Mouse (Mus musculus): ENCODE results near the gene Zfp239.
"Not testable (repeated sequence)": the region's sequence is repeated elsewhere in the genome, so short reads cannot be mapped to it uniquely, and the experiment has no call there.

Zfp239 gene

DNA sequence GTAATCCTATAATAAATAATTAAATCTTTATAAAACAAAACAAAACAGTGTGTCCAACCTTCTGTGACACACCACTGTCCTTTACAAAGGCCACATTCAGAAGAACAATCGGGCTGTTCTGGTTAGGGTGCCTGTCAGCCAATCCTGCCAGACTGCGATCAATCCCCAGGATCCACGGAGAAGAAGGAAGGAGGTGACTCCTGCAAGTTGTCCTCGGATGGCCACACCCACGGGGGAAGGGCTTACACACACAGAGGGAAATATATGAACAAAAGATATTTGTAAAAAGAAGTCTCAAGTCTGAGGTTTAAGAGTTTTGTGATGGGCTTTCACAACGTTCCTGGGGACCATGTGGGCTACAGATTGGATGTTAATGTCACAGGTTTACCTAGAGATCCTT, at the start of gene Zfp239:
Gene Zfp239, plus strand, starts transcription at position 253 of the 400 bp plus-strand sequence.
- DNase-seq (ENCODE audit: low read depth, low spot score), result no peak

DNA sequence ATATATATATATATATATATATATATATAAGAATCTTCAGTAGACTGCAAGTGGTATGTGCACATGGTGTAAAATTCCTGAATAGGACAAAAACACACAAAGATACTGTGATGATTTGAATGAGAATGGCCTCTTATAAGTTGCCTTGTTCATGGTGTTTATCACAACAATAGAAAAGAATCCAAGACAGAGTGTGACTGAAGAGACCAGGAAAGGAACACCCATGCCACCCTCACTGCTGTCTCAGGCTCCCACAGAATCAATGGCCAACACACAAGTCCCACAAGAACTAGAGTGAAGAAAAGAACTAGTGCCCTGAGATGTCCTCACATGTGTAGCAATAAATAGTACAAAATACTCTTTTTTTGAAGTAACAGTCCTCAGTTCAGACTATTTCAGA, 47.2 kb upstream of the Zfp239 start:
- no peak for DNase-seq (ENCODE audit: low read depth, low spot score)

DNA sequence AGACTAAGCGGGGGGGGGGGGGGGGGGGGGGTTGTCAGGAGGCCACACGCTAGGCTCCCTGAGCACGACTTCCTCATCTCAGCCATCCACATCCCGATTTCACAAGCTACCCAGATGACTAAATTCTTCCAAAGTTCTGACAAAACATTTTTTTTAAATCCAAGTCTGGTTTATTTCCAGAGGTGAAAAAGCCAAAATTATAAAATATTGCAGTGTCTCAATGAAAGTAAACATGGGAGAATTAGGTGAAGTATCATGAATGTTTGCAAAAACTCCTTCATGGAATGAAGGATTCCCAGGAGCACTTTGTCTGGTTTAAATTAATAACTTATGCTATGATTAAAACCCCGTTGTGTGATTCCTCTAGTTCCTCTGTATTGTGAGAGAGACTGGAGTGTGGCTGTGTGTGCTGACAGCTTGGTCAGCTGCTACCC, 44.8 kb upstream of the Zfp239 start:
- DNase-seq (ENCODE audit: low read depth, low spot score), result no peak

DNA sequence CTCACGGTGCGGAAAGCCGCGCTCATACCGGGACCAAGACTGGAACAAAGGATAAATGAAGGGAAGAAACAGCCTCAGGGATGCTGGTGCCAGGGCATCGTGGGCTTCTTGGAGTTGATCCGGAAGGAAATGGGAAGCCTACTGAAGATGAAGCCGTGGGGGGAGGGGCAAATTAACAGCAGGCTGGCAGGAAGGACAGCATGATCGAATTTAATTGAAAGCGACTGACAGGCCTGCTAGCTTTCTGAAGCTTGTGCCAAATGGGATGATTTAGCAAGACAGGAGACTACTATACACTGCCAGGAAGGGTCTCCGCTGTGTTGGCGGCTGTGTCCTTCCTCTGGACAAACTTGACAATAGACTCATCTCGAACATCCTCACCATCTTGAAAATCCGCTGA, 41.6 kb upstream of the Zfp239 start:
- no peak for DNase-seq (ENCODE audit: low read depth, low spot score)

DNA sequence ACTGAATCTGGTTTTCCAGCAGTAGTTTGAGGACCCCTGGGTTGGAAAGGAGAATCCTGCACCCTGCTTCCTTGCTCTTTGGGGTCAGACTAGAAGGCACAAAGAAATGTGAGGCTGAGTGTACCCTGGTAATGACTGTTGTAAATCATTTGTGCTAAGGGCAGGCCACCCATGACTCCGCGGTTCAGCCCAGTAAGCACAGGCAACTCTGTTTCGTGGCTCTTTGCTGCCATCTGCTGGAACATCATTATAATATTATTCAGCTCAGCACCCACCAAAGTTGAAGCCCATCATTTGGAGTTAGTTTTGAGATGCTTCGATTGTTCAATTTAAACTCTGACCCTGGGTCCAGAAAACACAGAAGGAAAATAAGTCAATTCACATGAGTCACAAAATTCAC, 36.5 kb upstream of the Zfp239 start:
- peak; percentile 86 for DNase-seq (ENCODE audit: low read depth, low spot score)

DNA sequence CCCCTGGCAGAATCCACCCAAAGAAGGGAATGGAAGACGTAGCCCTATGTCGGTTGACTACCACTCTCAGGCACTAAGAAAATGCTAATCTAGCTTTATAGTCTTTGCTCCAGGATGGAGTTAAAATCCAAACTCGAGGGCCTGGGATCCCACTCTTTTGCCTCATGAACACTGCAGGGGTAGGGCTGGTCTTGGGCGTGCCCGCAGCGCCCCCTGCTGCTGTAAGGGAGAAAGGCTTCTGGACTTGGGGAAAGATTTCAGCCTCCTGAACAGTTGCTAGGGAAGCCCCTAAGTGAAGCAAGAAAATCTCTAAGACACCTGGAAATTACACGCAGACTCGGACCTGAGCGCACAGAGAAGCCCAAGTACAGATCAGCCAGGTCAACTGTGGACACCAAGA, 33.6 kb upstream of the Zfp239 start:
- peak; percentile 75 for DNase-seq (ENCODE audit: low read depth, low spot score)

DNA sequence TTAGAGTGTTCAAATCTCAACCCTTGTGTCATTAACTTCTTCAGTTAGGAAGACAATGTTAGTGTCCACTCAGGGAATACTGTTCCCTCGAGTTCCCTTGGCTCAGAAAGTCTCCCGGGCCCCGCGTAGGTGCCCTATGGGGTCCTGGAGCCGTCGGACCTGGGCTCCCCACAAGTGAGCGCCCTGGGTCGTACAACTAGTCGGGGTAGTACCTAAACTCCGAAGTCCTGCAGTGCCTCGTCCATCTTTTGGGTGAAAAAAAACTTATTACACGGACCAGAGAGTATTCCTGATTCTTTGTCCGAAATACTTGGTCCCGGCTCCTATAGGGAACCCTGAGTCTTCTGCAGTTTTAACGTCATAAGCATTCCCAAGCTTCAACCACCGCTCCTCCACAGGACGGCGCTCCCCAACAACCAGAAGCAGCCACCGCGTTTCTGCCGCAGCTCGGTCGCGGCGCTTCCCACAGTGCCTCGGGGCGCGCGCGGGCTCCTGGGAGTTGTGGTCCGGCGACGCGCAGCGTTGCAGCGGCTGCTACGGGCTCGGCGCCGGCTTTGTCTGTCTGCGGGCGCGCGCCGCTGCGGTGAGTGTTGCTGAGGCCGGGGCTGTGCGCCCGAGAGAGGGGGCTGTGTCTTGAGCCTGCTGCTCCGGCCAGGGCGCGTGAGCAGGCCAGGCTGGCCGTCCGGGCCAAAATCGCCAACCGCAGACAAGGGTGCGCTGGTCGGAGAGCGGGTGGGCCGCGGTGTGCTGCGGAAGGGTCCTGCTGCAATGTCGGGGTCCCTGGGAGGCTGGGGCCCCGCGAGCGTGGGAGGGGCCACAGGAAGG, 21.0 kb upstream of the Zfp239 start, which contains the start of gene Zfp637:
Gene Zfp637, plus strand, starts transcription at position 495 of the 825 bp plus-strand sequence.
- DNase-seq (ENCODE audit: low read depth, low spot score), result peak; percentile 91

DNA sequence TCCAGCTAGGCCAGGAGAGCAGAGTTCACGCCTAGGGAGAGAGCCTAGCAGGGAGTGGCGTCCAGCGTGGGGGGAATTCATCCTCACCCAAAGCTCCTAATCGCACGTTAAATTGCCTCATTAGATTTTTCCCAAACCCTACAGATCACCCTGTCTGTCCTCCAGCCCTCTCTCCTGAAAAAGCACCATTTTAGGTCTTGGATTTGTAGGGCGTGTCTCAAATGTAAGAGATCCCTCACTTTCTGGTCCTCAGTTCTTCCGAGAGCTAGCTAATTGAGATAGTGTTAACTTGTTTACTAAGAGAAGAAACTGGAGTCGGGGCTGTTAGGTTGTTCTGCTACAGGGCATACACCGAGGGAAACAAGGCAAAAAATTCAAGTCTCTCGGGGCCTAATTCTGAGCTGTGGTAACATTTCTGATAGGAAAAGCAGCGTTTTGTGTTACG, 20.4 kb upstream of the Zfp239 start:
- DNase-seq (ENCODE audit: low read depth, low spot score), result peak; percentile 30

DNA sequence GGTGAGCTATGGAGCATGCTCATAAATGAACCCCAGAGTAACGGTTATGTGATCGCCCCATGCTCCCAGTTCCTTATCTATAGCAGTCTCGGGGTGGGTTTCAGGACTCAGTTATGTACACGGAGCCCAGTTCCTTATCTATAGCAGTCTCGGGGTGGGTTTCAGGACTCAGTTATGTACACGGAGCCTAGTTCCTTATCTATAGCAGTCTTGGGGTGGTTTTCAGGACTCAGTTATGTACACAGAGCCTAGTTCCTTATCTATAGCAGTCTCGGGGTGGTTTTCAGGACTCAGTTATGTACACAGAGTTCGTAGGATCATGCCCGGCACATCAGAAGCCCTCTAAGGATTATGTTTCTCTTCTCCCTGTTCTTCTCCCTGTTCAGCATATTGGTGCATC, 17.3 kb upstream of the Zfp239 start:
- DNase-seq (ENCODE audit: low read depth, low spot score), result no peak

DNA sequence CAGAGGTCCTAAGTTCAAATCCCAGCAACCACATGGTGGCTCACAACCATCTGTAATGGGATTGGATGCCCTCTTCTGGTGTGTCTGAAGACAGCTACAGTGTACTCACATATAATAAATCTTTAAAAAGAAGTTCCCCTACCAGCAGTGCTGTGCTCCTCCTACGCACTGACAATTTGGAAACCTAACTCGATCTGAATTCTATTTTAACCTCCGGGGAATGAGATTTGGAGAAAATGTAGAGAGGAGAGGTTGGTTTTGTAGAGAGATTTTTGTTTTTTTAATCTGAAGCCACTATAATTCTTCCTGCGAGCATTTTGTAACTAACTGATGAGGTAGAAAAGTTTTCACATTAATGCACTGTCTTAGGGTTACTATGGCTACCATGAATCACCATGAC, 15.2 kb upstream of the Zfp239 start:
- DNase-seq (ENCODE audit: low read depth, low spot score), result not testable (repeated sequence)

DNA sequence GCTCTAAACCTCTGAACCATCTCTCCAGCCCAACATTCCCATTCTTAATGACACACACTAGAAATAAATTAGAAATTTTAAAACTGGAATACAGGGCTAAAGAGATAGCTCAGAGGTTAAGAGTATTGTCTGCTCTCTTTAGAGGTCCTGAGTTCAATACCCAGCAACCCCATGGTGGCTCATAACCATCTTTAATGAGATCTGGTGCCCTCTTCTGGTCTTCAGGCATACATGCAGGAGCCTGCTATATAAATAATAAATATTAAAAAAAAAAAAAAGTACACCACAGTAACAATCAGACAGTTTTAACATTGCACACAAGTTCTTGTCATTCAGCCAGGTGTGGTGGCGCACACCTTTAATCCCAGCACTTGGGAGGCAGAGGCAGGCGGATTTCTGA, 14.1 kb upstream of the Zfp239 start:
- DNase-seq (ENCODE audit: low read depth, low spot score), result no peak

DNA sequence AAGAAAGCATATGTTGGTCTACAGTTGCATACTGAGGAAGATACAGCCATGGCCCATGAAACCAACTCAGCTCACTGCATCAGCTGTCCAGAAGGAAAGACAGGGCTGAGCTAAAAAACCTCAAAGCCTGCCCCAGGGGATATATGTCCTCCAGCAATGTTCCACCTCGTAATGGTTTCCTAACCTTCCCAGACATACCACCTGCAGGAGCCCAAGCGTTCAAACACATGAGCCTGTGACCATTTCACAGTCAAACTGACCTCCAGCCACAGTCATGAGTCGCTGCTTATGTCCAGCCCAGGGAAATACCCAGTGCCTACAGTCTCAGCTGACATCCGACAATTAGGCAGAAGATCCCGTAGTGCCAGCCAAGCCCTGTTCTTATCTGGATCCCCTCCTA, 13.3 kb upstream of the Zfp239 start:
- DNase-seq (ENCODE audit: low read depth, low spot score), result no peak

DNA sequence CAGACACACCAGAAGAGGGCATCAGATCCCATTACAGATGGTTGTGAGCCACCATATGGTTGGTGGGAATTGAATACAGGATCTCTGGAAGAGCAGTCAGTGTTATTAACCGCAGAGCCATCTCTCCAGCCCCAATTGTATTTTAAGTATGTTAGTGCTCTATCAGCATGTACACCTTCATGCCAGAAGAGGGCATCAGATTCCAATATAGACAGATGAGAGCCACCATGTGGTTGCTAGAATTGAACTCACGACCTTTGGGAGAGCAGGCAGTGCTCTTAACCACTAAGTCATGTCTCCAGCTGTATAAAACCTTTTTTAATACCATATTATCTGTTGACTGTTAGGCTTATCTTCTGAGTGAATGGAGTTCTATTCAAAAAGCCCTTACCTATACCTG, 10.2 kb upstream of the Zfp239 start:
- no peak for DNase-seq (ENCODE audit: low read depth, low spot score)

DNA sequence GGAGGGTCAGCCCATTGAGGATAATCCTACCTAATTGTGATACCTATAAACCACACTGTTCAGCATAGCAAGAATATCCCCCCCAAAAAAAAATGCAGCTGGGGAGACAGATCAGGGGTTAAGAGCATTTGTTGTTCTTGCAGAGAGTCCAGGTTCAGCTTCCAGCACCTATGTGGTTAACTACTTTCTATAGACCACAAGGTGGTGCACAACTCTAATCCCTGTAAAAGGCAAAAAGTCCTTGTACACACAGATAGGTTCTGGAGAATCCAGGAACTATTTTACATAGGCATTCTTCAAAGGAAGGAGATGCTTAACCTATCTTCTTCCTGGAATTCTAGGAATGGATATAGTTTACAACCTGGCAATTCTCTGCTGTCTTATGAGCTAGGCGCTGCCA, 3.9 kb upstream of the Zfp239 start:
- DNase-seq (ENCODE audit: low read depth, low spot score), result no peak

DNA sequence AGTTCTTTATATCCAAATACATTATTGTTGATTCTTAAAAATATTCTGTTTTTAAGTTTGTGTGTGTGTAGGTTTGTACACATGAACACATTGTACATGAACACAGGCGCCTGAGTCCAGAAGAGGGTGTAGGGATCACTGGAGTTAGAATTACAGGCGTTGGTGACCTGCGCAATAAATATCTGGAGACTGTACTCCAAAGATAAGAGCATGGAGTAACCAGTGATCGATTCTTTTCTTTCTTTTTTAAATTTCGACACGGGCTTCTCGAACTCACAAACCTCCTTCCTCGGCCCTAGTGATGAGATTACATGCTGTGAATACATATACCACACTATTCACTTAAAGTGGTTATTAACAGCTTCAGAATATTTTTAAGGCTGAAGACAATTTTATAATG, 565 bp downstream of the Zfp239 start:
- no peak for DNase-seq (ENCODE audit: low read depth, low spot score)

DNA sequence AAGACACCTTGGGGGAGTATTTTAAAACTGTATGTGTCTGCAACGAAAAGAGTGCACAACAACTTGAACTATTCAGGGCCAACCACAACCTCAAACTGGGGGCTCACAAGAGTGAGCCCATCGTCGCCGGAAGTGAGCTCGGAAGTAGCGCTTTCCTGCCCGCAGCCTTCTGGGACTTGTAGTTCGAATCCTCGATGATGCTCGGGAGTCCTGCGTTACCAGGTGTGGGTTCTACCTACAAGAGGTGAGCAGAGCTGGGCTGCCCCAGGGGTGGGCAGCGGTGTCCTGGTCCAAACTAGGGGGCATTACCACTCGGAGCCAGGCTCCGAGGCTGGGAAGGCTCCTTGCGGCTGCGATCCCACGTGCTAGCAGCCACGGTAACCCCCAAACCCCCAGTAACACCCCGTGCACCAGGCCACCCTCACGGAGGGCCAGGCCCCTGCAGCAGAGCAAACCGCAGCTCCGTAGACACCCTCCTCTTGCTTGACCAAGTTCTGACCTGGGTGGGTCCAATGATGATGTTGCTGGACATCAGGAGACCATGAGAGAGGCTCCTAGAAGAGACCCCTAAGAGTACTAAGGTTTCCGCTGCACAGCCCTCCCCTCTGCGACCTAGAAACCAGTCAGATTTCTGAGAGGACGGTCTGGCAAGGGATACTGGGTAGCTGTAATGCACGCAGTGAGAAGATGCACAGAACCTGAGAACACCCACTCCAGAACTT, 1.2 kb downstream of the Zfp239 start:
- peak; percentile 67 for DNase-seq (ENCODE audit: low read depth, low spot score)

DNA sequence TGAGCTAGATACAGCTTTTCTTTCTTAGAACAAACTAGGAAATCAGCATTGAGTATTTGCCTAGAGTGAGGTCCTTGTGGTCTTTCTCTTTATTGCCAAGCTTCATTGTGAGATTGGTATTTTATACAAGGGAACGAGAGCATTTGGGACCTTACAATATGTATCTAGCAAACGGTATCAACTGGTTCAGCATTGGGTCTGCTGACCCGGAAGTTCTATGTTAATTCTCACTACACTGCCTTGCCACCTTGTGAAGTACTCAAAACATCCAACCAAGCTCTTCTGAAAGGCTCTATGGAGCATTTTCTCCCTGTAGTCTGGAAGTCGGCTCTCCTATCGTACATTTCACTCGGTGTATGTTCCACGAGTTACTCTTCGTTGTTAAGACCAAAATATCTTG, 1.9 kb downstream of the Zfp239 start:
- DNase-seq (ENCODE audit: low read depth, low spot score), result no peak

DNA sequence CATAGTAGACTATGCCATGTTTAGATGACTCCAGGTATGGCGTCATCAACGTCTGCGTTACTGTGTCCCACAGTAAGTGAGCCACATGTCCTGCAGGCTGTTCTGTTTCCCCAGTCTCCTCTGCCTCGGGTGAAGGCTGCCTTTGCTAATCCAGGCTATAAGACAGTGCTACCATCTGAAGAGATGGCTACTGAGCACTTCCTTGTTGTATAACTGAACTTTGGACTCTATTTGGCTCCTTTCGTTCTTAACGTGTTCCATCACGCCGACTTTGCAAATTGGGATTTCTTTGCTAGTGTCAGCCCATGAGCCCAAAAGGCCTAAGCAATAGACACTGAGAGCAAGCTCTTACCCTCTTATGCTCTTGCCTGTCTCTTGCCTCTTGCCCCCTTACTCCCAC, 6.3 kb downstream of the Zfp239 start:
- no peak for DNase-seq (ENCODE audit: low read depth, low spot score)

DNA sequence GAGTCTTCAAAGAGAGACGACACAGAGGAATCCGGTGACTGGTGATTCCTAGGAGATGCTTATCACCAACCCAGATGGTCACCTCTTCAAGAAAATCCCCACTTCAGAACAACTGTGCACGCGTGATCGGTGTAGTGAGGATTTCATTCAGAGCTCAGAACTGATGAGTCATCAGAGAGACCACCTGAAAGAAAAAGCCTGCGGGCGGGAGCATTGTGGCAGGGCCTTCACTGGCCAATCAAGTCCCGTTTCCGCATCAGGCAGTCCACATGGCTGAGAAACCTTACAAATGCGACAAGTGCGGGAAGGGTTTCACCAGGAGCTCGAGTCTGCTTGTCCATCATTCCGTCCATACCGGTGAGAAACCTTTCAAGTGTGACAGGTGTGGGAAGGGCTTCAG, 9.1 kb downstream of the Zfp239 start:
- no peak for DNase-seq (ENCODE audit: low read depth, low spot score)

DNA sequence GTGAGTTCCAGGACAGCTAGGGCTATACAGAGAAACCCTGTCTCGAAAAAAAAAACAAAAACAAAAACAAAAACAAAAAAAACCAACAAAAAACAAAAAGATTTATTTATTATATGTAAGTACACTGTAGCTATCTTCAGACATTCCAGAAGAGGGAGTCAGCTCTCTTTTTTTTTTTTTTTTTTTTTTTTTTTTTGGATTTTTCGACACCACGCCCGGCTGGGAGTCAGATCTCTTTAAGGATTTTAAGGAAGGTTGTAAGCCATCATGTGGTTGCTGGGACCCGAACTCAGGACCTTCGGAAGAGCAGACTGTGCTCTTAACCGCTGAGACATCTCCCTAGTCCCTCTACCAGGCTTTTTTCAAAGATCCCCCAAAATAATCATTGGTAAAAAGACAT, 11.6 kb downstream of the Zfp239 start:
- DNase-seq (ENCODE audit: low read depth, low spot score), result not testable (repeated sequence)

DNA sequence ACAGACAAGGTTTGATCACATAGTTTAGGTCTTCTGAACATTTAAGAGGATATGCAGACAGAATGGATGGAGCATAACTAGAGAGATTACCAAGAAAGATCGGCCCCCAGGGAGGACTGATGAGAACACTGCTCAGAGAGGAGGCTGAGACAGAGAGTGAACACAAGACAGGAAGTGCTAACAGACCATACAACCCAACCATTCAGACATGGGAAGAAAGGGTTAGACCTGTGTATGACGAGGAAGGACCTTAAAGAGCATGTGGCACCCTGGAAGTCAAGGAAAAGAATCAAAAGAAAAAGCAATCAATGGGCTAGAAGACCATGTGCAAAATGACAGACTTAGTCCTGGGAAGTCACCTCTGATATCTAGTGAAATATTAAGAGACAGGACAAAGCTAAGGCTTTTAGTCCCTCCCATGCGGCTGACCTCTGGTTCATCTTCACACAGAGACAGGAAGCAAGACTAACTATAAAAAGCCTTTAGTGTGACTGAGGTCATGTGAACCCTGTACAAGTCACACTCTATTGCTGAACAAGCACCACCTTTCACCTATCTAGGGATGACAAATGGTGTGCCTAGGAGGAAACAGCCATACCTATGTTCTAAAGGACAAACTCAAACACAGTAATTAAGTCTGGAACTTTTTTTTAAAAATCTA, 12.9 kb downstream of the Zfp239 start:
- no peak for DNase-seq (ENCODE audit: low read depth, low spot score)

DNA sequence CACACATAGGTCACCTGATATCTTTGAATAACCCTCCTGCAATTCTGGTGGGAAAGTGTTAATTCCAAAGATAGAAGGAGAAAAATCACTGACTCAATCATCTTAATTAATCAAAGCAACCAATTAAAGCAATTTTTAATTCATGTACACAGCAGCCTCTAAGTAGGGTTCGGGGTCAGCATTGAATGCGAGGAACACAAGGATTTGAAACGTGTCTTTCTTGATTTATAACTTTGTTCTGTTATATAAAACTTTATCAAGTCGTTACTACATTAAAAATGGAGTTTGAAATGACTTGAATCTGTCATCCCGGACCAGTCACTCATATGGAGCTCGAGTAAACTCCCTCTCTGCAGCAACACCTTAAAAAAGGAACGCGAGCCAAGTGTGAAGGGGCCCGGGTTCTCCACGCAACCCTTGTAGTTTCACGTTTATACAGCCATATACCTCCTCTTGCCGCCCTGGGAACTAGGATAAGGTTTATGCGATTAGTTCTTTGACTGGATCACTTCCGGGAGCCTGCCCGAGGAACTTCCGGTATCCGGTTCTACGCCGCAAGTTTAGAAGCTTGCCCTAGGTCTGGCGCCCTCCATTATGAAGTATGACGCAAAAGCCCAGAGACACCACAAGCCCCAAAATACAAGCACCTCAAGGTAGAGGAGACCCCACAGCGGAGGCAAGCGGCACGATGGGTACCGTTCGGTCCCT, 17.0 kb downstream of the Zfp239 start:
- peak; percentile 92 for DNase-seq (ENCODE audit: low read depth, low spot score)
